Mouse (Mus musculus) gastrocnemius, adult 18-20 months (tissue): ENCODE results near the gene R3hdm1. TPM values are rescaled to one million over a fixed set of nuclear protein-coding genes. Genes with fewer than 3 reads are reported as not detected.

Experiments
- DNase-seq: peaks from one replicate; pipeline ENCODE4 v3.0.0; 2021; ENCODE audit warnings: low spot score
- microRNA-seq: library from miRNA; unstranded; fragments of <30 nt; microRNA quantifications from one replicate; pipeline ENCODE4 v1.2.0, GENCODE M21; 2021
- total RNA-seq, 2 experiments: library from RNA; stranded (reverse); gene quantifications; 2 replicates each; pipeline ENCODE4 v1.2.3; 2021

R3hdm1 gene
- total RNA-seq, 2 experiments from 2014 or later, result 69.7 to 78.6 TPM

GRCm38 (mm10) chr1:128284157-128284690 lies 181.1 kb downstream of the R3hdm1 start:
- DNase-seq, result no peak

GRCm38 (mm10) chr1:128285136-128285535 lies 182.0 kb downstream of the R3hdm1 start:
- no peak for DNase-seq

Small RNA genes lying within 50 kb of the gene (microRNA-seq; reads per million reads assigned to microRNA genes)
- 896 reads per million, percentile 82 among the genes with 10 or more reads in this experiment for gene Mir128-1

Other genes with a start within 250 kb of the R3hdm1 start
- under 1 TPM in 1 of 2 experiments, not detected in 1; 0.05 TPM for gene Map3k19, start 248.3 kb upstream of the R3hdm1 start, total RNA-seq
- gene Rab3gap1, start 234.5 kb upstream of the R3hdm1 start, total RNA-seq, result 10 to 100 TPM; 22.1 to 25.0 TPM
- 1 to 10 TPM; 5.6 to 5.7 TPM for gene Zranb3, start 254 bp upstream of the R3hdm1 start, total RNA-seq
- 10 to 100 TPM; 42.8 to 51.0 TPM for gene Ubxn4, start 140.7 kb downstream of the R3hdm1 start, total RNA-seq
- gene Lct, start 225.0 kb downstream of the R3hdm1 start, total RNA-seq, result not detected